Mouse (Mus musculus): ENCODE measurements at regions not wholly inside any gene's neighbourhood (a gene's known extent, or its start where the extent isn't known, plus 50 kb on each side); places are given as distances from the start of the nearest gene placed in this dataset.

- no peak for DNase-seq (ENCODE audit: low read depth in 2 of 2, low spot score in 2 of 2)
Measured at GRCm38 (mm10) chr15:27129697-27130096, 234.3 kb upstream of the Fbxl7 start.

GRCm38 (mm10) chr15:27132761-27133160, 237.4 kb upstream of the Fbxl7 start:
- DNase-seq (ENCODE audit: low read depth in 2 of 2, low spot score in 2 of 2): no peak

GRCm38 (mm10) chr15:27137580-27137979, 242.2 kb upstream of the Fbxl7 start:
- DNase-seq (ENCODE audit: low read depth in 2 of 2, low spot score in 2 of 2): no peak

GRCm38 (mm10) chr15:27145860-27146259, 250.5 kb upstream of the Fbxl7 start:
- no peak for DNase-seq (ENCODE audit: low read depth in 2 of 2, low spot score in 2 of 2)

- no peak for DNase-seq (ENCODE audit: low read depth in 2 of 2, low spot score in 2 of 2)
Measured at GRCm38 (mm10) chr15:27160986-27161385, 265.6 kb upstream of the Fbxl7 start.

GRCm38 (mm10) chr15:27167484-27167883, 272.1 kb upstream of the Fbxl7 start:
- DNase-seq (ENCODE audit: low read depth in 2 of 2, low spot score in 2 of 2): no peak

GRCm38 (mm10) chr15:27169846-27170245, 274.5 kb upstream of the Fbxl7 start:
- no peak for DNase-seq (ENCODE audit: low read depth in 2 of 2, low spot score in 2 of 2)

GRCm38 (mm10) chr15:27173506-27173905, 278.1 kb upstream of the Fbxl7 start:
- DNase-seq (ENCODE audit: low read depth in 2 of 2, low spot score in 2 of 2): no peak

GRCm38 (mm10) chr15:27178084-27178935, 282.9 kb upstream of the Fbxl7 start:
- DNase-seq (ENCODE audit: low read depth in 2 of 2, low spot score in 2 of 2): no peak

- DNase-seq (ENCODE audit: low read depth in 2 of 2, low spot score in 2 of 2): no peak
Measured at GRCm38 (mm10) chr15:27189699-27190098, 276.8 kb upstream of the Ank start.

- no peak for DNase-seq (ENCODE audit: low read depth in 2 of 2, low spot score in 2 of 2)
Measured at GRCm38 (mm10) chr15:27201513-27201912, 265.0 kb upstream of the Ank start.

- DNase-seq (ENCODE audit: low read depth in 2 of 2, low spot score in 2 of 2): no peak
Measured at GRCm38 (mm10) chr15:27204888-27205287, 261.6 kb upstream of the Ank start.

- DNase-seq (ENCODE audit: low read depth in 2 of 2, low spot score in 2 of 2): no peak
Measured at GRCm38 (mm10) chr15:27207446-27207845, 259.0 kb upstream of the Ank start.

GRCm38 (mm10) chr15:27216387-27216786, 250.1 kb upstream of the Ank start:
- DNase-seq (ENCODE audit: low read depth in 2 of 2, low spot score in 2 of 2): no peak

- DNase-seq (ENCODE audit: low read depth in 2 of 2, low spot score in 2 of 2): no peak
Measured at GRCm38 (mm10) chr15:27219126-27219738, 247.2 kb upstream of the Ank start.

GRCm38 (mm10) chr15:27223610-27224511, 242.6 kb upstream of the Ank start:
- no peak for DNase-seq (ENCODE audit: low read depth in 2 of 2, low spot score in 2 of 2)

- no peak for DNase-seq (ENCODE audit: low read depth in 2 of 2, low spot score in 2 of 2)
Measured at GRCm38 (mm10) chr15:27224512-27224850, 242.0 kb upstream of the Ank start.

- DNase-seq (ENCODE audit: low read depth in 2 of 2, low spot score in 2 of 2): no peak
Measured at GRCm38 (mm10) chr15:27232804-27233203, 233.7 kb upstream of the Ank start.

- DNase-seq (ENCODE audit: low read depth in 2 of 2, low spot score in 2 of 2): no peak
Measured at GRCm38 (mm10) chr15:27234770-27235169, 231.7 kb upstream of the Ank start.

- no peak for DNase-seq (ENCODE audit: low read depth in 2 of 2, low spot score in 2 of 2)
Measured at GRCm38 (mm10) chr15:27238301-27238700, 228.2 kb upstream of the Ank start.

- DNase-seq (ENCODE audit: low read depth in 2 of 2, low spot score in 2 of 2): no peak
Measured at GRCm38 (mm10) chr15:27246302-27246701, 220.2 kb upstream of the Ank start.
